Comparison of ENCODE assay signal across 11 mouse cellular contexts in the genomic region with DNA sequence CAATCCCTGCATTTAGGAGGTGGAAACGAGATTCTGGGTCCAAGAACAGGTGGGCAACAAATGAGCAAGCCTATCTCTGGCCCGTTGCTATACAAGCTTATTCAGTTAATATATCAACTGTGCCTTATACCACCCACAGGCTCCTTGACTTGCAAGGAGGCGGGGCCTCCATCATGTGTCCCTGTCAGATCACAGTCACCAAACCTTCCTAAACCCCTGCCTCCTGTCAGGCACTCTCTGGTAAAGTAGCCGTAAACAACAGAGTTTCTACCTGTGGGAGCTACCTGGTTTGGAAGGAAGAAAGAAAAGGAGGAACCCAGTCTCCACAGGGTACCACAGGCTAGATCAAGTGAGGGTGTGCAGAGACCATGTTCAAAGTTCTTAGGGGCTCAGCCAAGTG.
DNase-seq lines count a peak whose midpoint lies in the region; ATAC-seq and TF ChIP-seq lines count a peak whose summit lies in the region.
"Had no signal": no experiment of that assay in that cellular context is flagged by ENCODE, and none has a peak within 500 bp of the region (broad histone marks: within the 10 kb centered on the region; RNA-seq: fewer than 3 reads in every experiment).

No protein-coding gene starts in this region.

- DNase-seq in heart, postnatal 0 days (ENCODE audit: low spot score): no peak
- DNase-seq in heart, postnatal 10 days: no peak
- DNase-seq in CD4-positive, CD25-positive, alpha-beta regulatory T cell, adult 2 months (ENCODE audit: low read depth, low spot score): peak; percentile 49
- no peak for DNase-seq in urinary bladder, postnatal 10 days (ENCODE audit: low spot score)
- no peak for DNase-seq in embryo, embryonic 9.5 days (ENCODE audit: extremely low spot score)
- no peak for DNase-seq in left cerebral cortex, postnatal 25 days (ENCODE audit: low spot score in 2 of 2)
- DNase-seq: adrenal gland, postnatal 36 days had no signal

- H3K4me1 ChIP-seq in heart, postnatal 0 days (ENCODE audit: control insufficient read depth, insufficient read depth): peaks cover 45% of the 10 kb centered on the region

- peak overlapping the region; percentile 27; the same call in 1 of the 2 replicates for H3K27ac ChIP-seq in heart, postnatal 0 days (ENCODE audit: low read depth)
- H3K27ac ChIP-seq: forebrain, embryonic 12.5 days; layer of hippocampus, adult 2 months had no signal

- no peak overlapping the region for H3K4me3 ChIP-seq in heart, postnatal 0 days (ENCODE audit: low read depth, low read length)
- H3K4me3 ChIP-seq: forebrain, embryonic 12.5 days; layer of hippocampus, adult 2 months had no signal

- no peak for TF ChIP-seq EP300 in heart, postnatal 0 days (IDR thresholded peaks at IDR 0.05; ENCODE audit: low read depth)

- 85% methylated on average over 4 of the region's 4 CpGs for WGBS in heart, postnatal 0 days

- no peaks in the 10 kb centered on the region for H3K9me3 ChIP-seq in heart, postnatal 0 days (replicated peaks; ENCODE audit: control insufficient read depth, low read length)
- H3K9me3 ChIP-seq: forebrain, embryonic 12.5 days had no signal

- no peaks in the 10 kb centered on the region for H3K27me3 ChIP-seq in heart, postnatal 0 days (ENCODE audit: control insufficient read depth, insufficient read depth, low read length)
- H3K27me3 ChIP-seq: forebrain, embryonic 12.5 days had no signal

- no peak for TF ChIP-seq CTCF in heart, postnatal 0 days (IDR thresholded peaks at IDR 0.05; ENCODE audit: low read depth)

- no peak for ATAC-seq in heart, postnatal 0 days (ENCODE audit: insufficient read depth, low read depth)
- peak; percentile 4 for ATAC-seq in inflammation-experienced regulatory T-cells, adult 6 months
- 0 out of 2 replicates have a peak, but pooled peaks have one; percentile 1 for ATAC-seq in neutrophil, adult 5-6 weeks (ENCODE audit: extremely low read depth, insufficient number of reproducible peaks, low FRiP score, poor library complexity, severe bottlenecking)

- H3K4me2 ChIP-seq in heart, postnatal 0 days (ENCODE audit: low read depth, low read length): no peak overlapping the region
- H3K4me2 ChIP-seq: forebrain, embryonic 12.5 days had no signal

- no peak overlapping the region; the same call in 1 of the 2 replicates for H3K9ac ChIP-seq in heart, postnatal 0 days (replicated peaks; ENCODE audit: low read depth, low read length)
- H3K9ac ChIP-seq: forebrain, embryonic 12.5 days had no signal

- intact Hi-C loops in heart, postnatal 10 days (cut with DNase I): no loop called here
- intact Hi-C loops in left cerebral cortex, postnatal 25 days (cut with DNase I): no loop called here

- H3K36me3 ChIP-seq in heart, postnatal 0 days (replicated peaks; ENCODE audit: control insufficient read depth, insufficient read depth, low read length): peaks cover 16% of the 10 kb centered on the region; the same call in 1 of the 2 replicates
- H3K36me3 ChIP-seq: forebrain, embryonic 12.5 days had no signal
